Mouse (Mus musculus): ENCODE measurements at regions not wholly inside any gene's neighbourhood (a gene's known extent, or its start where the extent isn't known, plus 50 kb on each side); places are given as distances from the start of the nearest gene placed in this dataset.

DNA sequence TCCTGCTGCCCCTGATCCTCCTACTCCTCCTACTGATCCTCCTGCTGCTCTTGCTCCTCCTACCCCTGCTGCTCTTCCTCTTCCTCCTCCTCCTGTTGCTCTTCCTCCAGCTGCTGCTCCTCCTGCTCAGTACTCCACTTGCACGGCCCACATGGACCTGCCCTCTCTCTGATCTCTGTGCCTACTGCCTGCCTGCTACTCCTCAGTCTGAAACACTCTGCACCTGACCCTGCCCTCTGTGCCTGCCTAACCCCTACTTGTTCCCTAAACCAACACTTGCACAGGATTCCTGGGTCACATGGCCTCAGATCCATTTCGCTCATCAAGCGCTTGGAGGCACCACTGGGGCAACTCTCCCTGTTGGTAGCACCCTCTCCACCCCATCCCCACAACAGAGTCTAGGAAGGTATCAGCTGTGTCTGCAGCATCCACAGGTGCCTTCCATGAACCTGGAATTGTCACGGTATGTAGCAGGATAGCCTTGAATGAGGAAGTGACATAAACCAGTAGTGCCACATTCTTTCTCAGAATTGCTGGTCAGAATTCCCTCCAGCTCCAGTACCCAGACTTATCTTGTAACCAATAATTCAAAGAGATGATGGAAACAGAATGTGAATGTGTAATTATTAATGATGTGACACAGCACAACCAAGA, 430.2 kb downstream of the Atp23 start:
- no peaks in the 10 kb centered on the region for H3K4me1 ChIP-seq (ENCODE audit: control insufficient read depth, low read depth, low read length)
- no peak overlapping the region for H3K27ac ChIP-seq (ENCODE audit: low read length)
- H3K36me3 ChIP-seq (ENCODE audit: control insufficient read depth, insufficient read depth), result no peaks in the 10 kb centered on the region
- no peak overlapping the region for H3K9ac ChIP-seq (ENCODE audit: low read depth, low read length)
- ATAC-seq (ENCODE audit: low read depth), result no peak
- H3K9me3 ChIP-seq (replicated peaks; ENCODE audit: control insufficient read depth, low read length), result no peaks in the 10 kb centered on the region
- H3K27me3 ChIP-seq (ENCODE audit: control insufficient read depth, insufficient read depth, low read depth, low read length), result no peaks in the 10 kb centered on the region
- H3K4me2 ChIP-seq (ENCODE audit: low read depth, low read length), result no peak overlapping the region
- no peak overlapping the region for H3K4me3 ChIP-seq (ENCODE audit: low read depth, low read length)
- WGBS (ENCODE audit: insufficient replicate concordance), result 53% methylated on average over 4 of the region's 4 CpGs

DNA sequence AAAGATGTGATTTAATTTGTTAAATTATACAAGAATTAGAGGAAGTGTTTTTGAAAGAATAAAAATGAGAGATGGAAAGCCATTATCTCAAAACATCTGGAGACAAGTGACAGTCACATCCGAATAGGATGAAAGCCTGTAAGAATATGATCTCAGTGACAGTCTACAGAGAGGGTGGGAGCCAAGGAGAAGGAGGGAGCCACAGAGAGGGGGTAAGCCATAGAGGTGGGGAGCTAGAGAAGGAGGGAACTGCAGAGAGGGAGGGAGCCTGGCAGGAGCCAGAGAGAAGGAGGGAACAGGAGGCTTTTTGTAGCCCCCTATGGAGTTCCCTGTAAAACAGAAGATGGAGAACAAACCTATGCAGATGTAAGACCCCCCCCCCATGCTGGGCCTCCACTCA, 438.4 kb downstream of the Atp23 start:
- H3K36me3 ChIP-seq (ENCODE audit: control insufficient read depth, insufficient read depth), result no peaks in the 10 kb centered on the region
- H3K4me2 ChIP-seq (ENCODE audit: low read depth, low read length), result no peak overlapping the region
- no peak overlapping the region for H3K27ac ChIP-seq (ENCODE audit: low read length)
- no peaks in the 10 kb centered on the region for H3K4me1 ChIP-seq (ENCODE audit: control insufficient read depth, low read depth, low read length)
- no peak for ATAC-seq (ENCODE audit: low read depth)
- 53% methylated on average over 1 of the region's 1 CpGs for WGBS (ENCODE audit: insufficient replicate concordance)
- no peak overlapping the region for H3K4me3 ChIP-seq (ENCODE audit: low read depth, low read length)
- no peaks in the 10 kb centered on the region for H3K27me3 ChIP-seq (ENCODE audit: control insufficient read depth, insufficient read depth, low read depth, low read length)
- H3K9me3 ChIP-seq (replicated peaks; ENCODE audit: control insufficient read depth, low read length), result no peaks in the 10 kb centered on the region
- no peak overlapping the region for H3K9ac ChIP-seq (ENCODE audit: low read depth, low read length)

DNA sequence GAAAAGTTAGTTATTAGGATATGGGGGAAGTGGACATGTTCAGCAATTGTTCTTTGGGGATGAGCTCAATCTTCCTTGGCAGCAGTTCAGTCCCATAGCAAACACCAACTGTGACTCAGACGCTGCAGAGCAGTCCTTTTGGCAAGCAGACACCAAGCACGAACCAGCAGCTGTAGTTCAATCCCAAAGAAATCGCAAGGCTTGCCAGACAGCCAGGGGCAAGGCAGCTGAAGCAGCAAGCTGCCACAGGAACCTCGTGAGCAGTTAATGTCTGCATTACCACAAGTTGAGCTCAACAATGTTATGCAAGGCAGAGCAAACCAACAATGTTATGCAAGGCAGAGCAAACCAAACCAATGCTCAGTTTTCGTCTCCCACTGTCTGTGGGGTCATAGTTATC, 442.6 kb downstream of the Atp23 start:
- no peaks in the 10 kb centered on the region for H3K4me1 ChIP-seq (ENCODE audit: control insufficient read depth, low read depth, low read length)

DNA sequence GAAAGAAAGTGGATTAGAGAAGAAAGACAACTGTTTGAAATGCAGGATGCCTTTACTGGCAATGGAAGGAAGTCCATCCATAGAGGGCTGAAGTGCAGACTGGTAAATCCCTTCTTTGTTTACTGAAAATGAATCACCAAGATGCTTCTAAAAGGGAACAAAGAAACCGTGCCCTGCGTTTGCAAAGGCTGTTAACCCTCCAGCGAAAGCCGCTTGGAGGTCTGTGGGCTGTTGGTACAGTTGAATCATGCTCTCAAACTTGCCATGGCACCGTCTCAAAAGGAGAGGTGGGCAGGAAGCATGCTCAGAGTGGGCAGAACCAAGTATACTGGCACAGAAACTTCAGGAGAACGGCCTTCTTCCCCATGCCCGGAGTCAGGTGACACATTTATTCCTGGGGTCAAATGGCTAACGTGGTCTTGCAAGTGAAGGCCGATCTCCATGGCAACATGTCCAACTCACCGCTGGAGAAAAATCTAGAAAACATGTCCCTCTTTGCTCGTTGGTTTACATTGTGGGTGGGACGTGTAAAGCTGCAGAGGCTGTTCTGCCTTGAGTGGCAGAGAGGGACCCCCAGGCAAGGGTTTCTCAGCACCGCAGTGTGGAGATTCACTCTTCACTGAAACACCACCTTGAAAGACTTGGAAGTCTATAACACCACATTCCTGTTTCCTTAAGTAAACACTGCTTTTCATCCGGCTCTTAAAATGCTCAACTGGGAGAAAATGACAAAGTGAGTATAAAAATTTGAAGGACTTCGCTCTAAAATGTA, 448.2 kb downstream of the Atp23 start:
- no peaks in the 10 kb centered on the region for H3K27me3 ChIP-seq (ENCODE audit: control insufficient read depth, insufficient read depth, low read depth, low read length)
- H3K9ac ChIP-seq (ENCODE audit: low read depth, low read length), result no peak overlapping the region
- H3K4me1 ChIP-seq (ENCODE audit: control insufficient read depth, low read depth, low read length), result no peaks in the 10 kb centered on the region
- no peak overlapping the region for H3K27ac ChIP-seq (ENCODE audit: low read length)
- no peak for ATAC-seq (ENCODE audit: low read depth)
- H3K4me3 ChIP-seq (ENCODE audit: low read depth, low read length), result no peak overlapping the region
- no peak overlapping the region for H3K4me2 ChIP-seq (ENCODE audit: low read depth, low read length)
- H3K36me3 ChIP-seq (ENCODE audit: control insufficient read depth, insufficient read depth), result no peaks in the 10 kb centered on the region
- 70% methylated on average over 15 of the region's 15 CpGs for WGBS (ENCODE audit: insufficient replicate concordance)
- H3K9me3 ChIP-seq (replicated peaks; ENCODE audit: control insufficient read depth, low read length), result no peaks in the 10 kb centered on the region

More for the DNA sequence above, 442.6 kb downstream of the Atp23 start:
- Histone ChIP-seq H3K4me2 (ENCODE audit: low read depth, low read length) (no peak overlapping the region), H3K9ac (ENCODE audit: low read depth, low read length) (no peak overlapping the region), H3K27ac (ENCODE audit: low read length) (no peak overlapping the region), H3K27me3 (ENCODE audit: control insufficient read depth, insufficient read depth, low read depth, low read length) (no peaks in the 10 kb centered on the region), H3K9me3 (replicated peaks; ENCODE audit: control insufficient read depth, low read length) (no peaks in the 10 kb centered on the region), H3K36me3 (ENCODE audit: control insufficient read depth, insufficient read depth) (no peaks in the 10 kb centered on the region), H3K4me3 (ENCODE audit: low read depth, low read length) (no peak overlapping the region)
- WGBS (ENCODE audit: insufficient replicate concordance), result 46% methylated on average over 5 of the region's 5 CpGs
- ATAC-seq (ENCODE audit: low read depth), result no peak

DNA sequence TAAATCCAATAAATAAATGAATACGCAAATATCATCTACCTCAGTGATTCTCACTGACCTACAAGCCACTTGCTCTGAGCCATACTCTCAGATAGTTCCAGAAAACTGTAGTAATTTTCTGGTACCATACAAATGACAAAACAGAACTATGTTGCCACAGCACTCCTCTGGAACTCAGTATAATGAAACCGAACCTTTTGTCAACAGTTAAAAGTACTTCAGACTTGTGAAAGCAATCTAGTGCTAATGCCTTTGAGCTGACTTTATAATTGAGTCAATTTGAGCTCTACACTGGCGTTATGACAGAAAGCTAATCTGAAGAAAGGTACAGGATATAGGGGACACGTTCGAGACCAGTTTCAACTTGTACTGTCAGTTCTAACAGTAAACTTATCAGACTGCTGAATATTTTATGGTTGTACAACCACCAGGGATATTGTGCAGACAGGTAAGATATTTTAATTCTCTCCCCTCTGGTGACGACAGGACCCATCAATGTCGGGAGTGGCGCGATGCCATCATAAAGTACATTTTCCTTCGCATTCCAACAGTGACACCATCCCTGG, 449.0 kb downstream of the Atp23 start:
- no peak overlapping the region for H3K9ac ChIP-seq (ENCODE audit: low read depth, low read length)
- no peak overlapping the region for H3K4me2 ChIP-seq (ENCODE audit: low read depth, low read length)
- WGBS (ENCODE audit: insufficient replicate concordance), result 73% methylated on average over 10 of the region's 10 CpGs
- H3K36me3 ChIP-seq (ENCODE audit: control insufficient read depth, insufficient read depth), result no peaks in the 10 kb centered on the region
- no peak overlapping the region for H3K4me3 ChIP-seq (ENCODE audit: low read depth, low read length)
- H3K9me3 ChIP-seq (replicated peaks; ENCODE audit: control insufficient read depth, low read length), result no peaks in the 10 kb centered on the region
- H3K27me3 ChIP-seq (ENCODE audit: control insufficient read depth, insufficient read depth, low read depth, low read length), result no peaks in the 10 kb centered on the region
- H3K27ac ChIP-seq (ENCODE audit: low read length), result no peak overlapping the region
- H3K4me1 ChIP-seq (ENCODE audit: control insufficient read depth, low read depth, low read length), result no peaks in the 10 kb centered on the region
- ATAC-seq (ENCODE audit: low read depth), result no peak

DNA sequence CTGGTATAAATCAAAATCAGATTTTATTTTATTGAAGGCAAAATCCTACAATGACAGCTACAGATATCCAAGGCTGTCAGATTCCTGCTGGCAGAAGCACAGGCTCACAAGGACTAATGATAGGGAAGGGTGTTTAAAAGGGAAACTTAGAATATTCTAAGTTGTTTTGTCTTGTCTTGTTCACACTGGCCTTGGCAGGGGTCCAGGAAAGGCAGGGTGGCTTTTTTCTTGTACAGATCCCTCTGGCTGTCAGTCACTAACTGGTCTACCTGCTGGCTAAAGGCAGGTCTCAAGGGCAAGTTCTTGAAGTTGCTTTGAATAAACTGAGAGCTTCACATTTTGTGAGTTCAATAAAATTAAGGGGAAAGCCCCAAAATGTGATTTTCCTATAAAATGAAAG, 465.3 kb downstream of the Lrig3 start:
- Histone ChIP-seq H3K4me1 (ENCODE audit: control insufficient read depth, low read depth, low read length) (no peaks in the 10 kb centered on the region), H3K4me3 (ENCODE audit: low read depth, low read length) (no peak overlapping the region), H3K4me2 (ENCODE audit: low read depth, low read length) (no peak overlapping the region), H3K9me3 (replicated peaks; ENCODE audit: control insufficient read depth, low read length) (no peaks in the 10 kb centered on the region), H3K27ac (ENCODE audit: low read length) (no peak overlapping the region), H3K27me3 (ENCODE audit: control insufficient read depth, insufficient read depth, low read depth, low read length) (no peaks in the 10 kb centered on the region), H3K36me3 (ENCODE audit: control insufficient read depth, insufficient read depth) (no peaks in the 10 kb centered on the region), H3K9ac (ENCODE audit: low read depth, low read length) (no peak overlapping the region)
- no peak for ATAC-seq (ENCODE audit: low read depth)

DNA sequence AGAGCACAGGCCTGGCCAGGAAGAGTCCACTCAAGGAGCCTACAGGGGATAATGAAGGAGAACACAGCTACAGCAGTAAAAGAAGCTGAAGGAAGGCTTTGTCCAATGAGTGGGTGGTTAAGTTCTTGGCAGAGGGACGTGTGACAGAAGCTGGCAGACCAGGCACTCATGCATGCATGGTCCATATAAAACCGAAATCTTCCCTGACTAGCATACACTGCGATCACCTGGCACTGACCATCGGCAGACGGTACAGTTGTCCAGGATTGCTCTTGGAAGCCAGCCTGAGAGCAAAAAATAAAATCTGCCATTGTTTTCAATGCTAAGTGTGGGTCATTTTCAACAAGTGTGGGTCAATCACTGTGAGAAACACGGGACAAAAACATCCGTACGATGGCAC, 464.4 kb downstream of the Lrig3 start:
- no peak overlapping the region for H3K27ac ChIP-seq (ENCODE audit: low read length)
- no peaks in the 10 kb centered on the region for H3K9me3 ChIP-seq (replicated peaks; ENCODE audit: control insufficient read depth, low read length)
- no peaks in the 10 kb centered on the region for H3K27me3 ChIP-seq (ENCODE audit: control insufficient read depth, insufficient read depth, low read depth, low read length)
- ATAC-seq (ENCODE audit: low read depth), result no peak
- H3K9ac ChIP-seq (ENCODE audit: low read depth, low read length), result no peak overlapping the region
- H3K4me3 ChIP-seq (ENCODE audit: low read depth, low read length), result no peak overlapping the region
- no peaks in the 10 kb centered on the region for H3K36me3 ChIP-seq (ENCODE audit: control insufficient read depth, insufficient read depth)
- H3K4me1 ChIP-seq (ENCODE audit: control insufficient read depth, low read depth, low read length), result no peaks in the 10 kb centered on the region
- WGBS (ENCODE audit: insufficient replicate concordance), result 73% methylated on average over 8 of the region's 8 CpGs
- no peak overlapping the region for H3K4me2 ChIP-seq (ENCODE audit: low read depth, low read length)

DNA sequence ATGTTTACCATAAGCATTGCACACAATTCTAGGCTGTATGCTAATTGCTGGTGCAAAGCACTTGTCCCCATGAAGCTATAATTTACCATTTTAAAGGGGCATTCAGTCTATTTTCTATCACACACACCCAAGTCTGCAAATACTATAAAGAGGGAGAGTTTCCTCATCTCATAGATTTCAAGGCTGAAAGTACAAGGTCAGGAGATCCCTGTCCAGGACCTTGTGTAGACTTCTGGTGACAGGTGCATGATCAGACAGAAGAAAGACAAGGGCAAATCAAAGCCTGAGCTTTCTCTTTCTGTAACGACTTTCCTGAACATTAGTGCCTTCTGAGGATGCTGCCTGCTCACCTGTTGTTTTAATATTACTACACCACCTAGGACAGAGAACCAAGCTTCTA, 463.5 kb downstream of the Lrig3 start:
- Histone ChIP-seq H3K9ac (ENCODE audit: low read depth, low read length) (no peak overlapping the region), H3K27ac (ENCODE audit: low read length) (no peak overlapping the region), H3K9me3 (replicated peaks; ENCODE audit: control insufficient read depth, low read length) (no peaks in the 10 kb centered on the region), H3K4me2 (ENCODE audit: low read depth, low read length) (no peak overlapping the region), H3K4me1 (ENCODE audit: control insufficient read depth, low read depth, low read length) (no peaks in the 10 kb centered on the region), H3K27me3 (ENCODE audit: control insufficient read depth, insufficient read depth, low read depth, low read length) (no peaks in the 10 kb centered on the region), H3K4me3 (ENCODE audit: low read depth, low read length) (no peak overlapping the region), H3K36me3 (ENCODE audit: control insufficient read depth, insufficient read depth) (no peaks in the 10 kb centered on the region)
- no peak for ATAC-seq (ENCODE audit: low read depth)
- 42% methylated on average over 1 of the region's 1 CpGs for WGBS (ENCODE audit: insufficient replicate concordance)

DNA sequence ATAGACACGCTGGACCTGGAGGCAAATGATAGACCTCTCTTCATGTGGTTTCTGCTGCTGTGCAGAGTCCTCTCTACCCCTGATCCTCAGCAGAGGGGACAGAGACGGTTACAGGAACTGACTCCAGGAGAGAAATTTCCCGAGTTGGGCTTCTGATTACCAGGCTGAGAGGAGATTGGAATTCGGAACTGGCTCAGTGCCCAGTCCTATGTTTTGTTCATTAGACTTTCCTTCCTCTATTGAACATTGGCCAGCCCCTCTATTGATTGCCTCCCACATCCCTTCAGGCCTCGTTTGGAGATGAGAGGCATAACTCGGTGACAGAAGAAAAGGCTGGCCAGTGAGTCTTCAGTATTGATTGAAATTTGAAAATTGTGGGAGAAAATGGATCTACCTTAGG, 456.1 kb downstream of the Lrig3 start:
- no peak overlapping the region for H3K4me3 ChIP-seq (ENCODE audit: low read depth, low read length)
- H3K4me1 ChIP-seq (ENCODE audit: control insufficient read depth, low read depth, low read length), result no peaks in the 10 kb centered on the region
- no peak overlapping the region for H3K27ac ChIP-seq (ENCODE audit: low read length)
- H3K27me3 ChIP-seq (ENCODE audit: control insufficient read depth, insufficient read depth, low read depth, low read length), result no peaks in the 10 kb centered on the region
- WGBS (ENCODE audit: insufficient replicate concordance), result 43% methylated on average over 6 of the region's 6 CpGs
- H3K36me3 ChIP-seq (ENCODE audit: control insufficient read depth, insufficient read depth), result no peaks in the 10 kb centered on the region
- no peak for ATAC-seq (ENCODE audit: low read depth)
- H3K4me2 ChIP-seq (ENCODE audit: low read depth, low read length), result no peak overlapping the region
- H3K9me3 ChIP-seq (replicated peaks; ENCODE audit: control insufficient read depth, low read length), result no peaks in the 10 kb centered on the region
- no peak overlapping the region for H3K9ac ChIP-seq (ENCODE audit: low read depth, low read length)

All from liver, embryonic 16.5 days (tissue).